Mouse (Mus musculus) limb, embryonic 10.5 days (tissue): ENCODE measurements around the gene Masp1. TPM values are rescaled to one million over a fixed set of nuclear protein-coding genes. Genes with fewer than 3 reads are reported as not detected.

Source experiments
- DNase-seq: peaks from one replicate; pipeline ENCODE4 v3.0.0-alpha.2; 2017; ENCODE audit warnings: low spot score
- H3K27ac ChIP-seq: fragments of 300-500 bp; sonication (generic); 2 replicates; pipeline ENCODE4 v1.5.1; 2016; ENCODE audit warnings: mild to moderate bottlenecking
- H3K27me3 ChIP-seq: fragments of 300-500 bp; sonication (generic); 2 replicates; pipeline ENCODE4 v1.6.1; 2016; ENCODE audit warnings: low read depth, mild to moderate bottlenecking; ENCODE audit not compliant: poor library complexity, severe bottlenecking
- H3K36me3 ChIP-seq: fragments of 300-500 bp; sonication (generic); 2 replicates; pipeline ENCODE4 v1.6.1; 2016; ENCODE audit warnings: mild to moderate bottlenecking, moderate library complexity
- H3K4me1 ChIP-seq: fragments of 300-500 bp; sonication (generic); 2 replicates; pipeline ENCODE4 v1.6.1; 2016
- H3K4me3 ChIP-seq: fragments of 300-500 bp; sonication (generic); 2 replicates; pipeline ENCODE4 v1.5.1; 2016; ENCODE audit warnings: mild to moderate bottlenecking, moderate library complexity
- H3K9me3 ChIP-seq: fragments of 300-500 bp; sonication (generic); replicated peaks from 2 replicates; pipeline ENCODE4 v1.6.1; 2016; ENCODE audit warnings: mild to moderate bottlenecking
- WGBS: fragments of 180-500 bp; shearing (Covaris S2); methylation state at CpG from one replicate; pipeline ENCODE4 v1.1.7; 2016; 5-methylcytosine and 5-hydroxymethylcytosine counted together
- polyA plus RNA-seq: library from polyadenylated mRNA; unstranded; fragments of >200 nt; fragmentation: Nextera tagmentation; extraction: Ambion mirVana; gene quantifications from 2 replicates; pipeline ENCODE4 v1.2.1, GENCODE M21; 2016

The Masp1 gene
- polyA plus RNA-seq, 1 experiment from 2014 or later: 3.7 TPM

DNA sequence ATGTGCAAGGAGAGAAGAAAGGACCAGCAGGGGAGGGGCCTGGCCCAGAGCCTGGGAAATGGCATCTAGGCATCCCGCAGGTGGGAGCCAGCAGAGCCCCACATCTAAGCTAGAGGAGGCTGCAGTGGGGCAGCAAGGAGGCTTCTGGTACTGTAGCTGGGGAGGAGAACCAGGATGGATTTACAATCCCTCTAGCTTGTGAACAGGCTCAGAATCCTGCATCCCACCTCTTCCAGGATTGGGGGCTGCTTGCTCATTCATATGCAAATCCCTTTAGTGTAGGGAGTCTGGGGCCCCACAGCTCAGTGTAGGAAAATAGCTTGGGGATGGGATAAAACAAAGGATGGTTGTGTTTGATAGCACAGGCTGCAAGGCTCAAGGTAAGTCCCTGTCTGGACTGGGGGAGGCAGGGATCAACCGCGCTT, 16.3 kb downstream of the Masp1 start:
- Histone ChIP-seq H3K4me3 (no peak overlapping the region), H3K9me3 (no peaks in the 10 kb centered on the region), H3K27me3 (0 out of 2 replicates have a peak, but pooled peaks cover 5% of the 10 kb centered on the region), H3K4me1 (peaks cover 10% of the 10 kb centered on the region), H3K36me3 (no peaks in the 10 kb centered on the region), H3K27ac (no peak overlapping the region)
- no peak for DNase-seq
- 49% methylated on average over 3 of the region's 3 CpGs for WGBS

DNA sequence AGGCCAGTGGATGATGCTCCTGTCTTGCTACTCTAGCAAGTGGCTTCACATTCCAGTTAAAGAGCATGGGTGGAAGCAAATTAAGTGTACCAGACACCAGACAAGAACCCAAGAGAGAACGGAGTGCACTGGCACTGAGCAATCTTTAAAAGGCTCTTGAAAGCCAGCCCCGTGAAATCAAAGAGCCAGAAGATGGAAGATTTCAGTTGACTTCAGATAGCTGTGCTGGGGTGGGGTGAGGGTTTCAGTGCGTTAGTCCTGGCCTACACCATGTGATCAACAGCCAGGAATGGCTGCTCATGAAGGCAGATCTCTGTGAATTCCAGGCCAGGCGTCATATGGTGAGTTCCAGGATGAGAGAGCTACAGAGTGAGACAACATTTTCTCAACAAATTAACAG, 17.3 kb downstream of the Masp1 start:
- no peak for DNase-seq
- Histone ChIP-seq H3K27me3 (0 out of 2 replicates have a peak, but pooled peaks cover 5% of the 10 kb centered on the region), H3K4me1 (peaks cover 10% of the 10 kb centered on the region), H3K36me3 (no peaks in the 10 kb centered on the region), H3K9me3 (no peaks in the 10 kb centered on the region), H3K27ac (no peak overlapping the region), H3K4me3 (no peak overlapping the region)
- WGBS: 66% methylated on average over 4 of the region's 4 CpGs

DNA sequence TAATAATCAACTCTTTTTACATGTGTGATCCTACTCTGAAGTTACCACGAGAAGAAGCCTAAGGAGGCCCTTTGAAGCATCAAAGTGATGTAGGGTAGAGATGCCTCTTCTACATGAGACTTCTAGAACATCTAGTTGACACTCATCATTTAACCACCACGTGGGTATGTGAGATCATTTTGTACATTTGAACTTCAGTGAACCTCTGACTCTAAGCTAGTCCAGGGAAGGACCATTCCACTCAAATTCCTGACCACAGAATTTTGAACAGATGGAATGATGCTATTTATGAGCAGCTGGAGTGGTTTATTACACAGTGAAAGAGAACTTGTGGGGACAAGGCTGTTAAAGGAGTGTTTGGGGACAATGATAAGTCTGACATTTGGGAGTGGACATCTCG, 18.1 kb downstream of the Masp1 start:
- H3K27me3 ChIP-seq: 0 out of 2 replicates have a peak, but pooled peaks cover 5% of the 10 kb centered on the region
- DNase-seq: no peak
- H3K36me3 ChIP-seq: no peaks in the 10 kb centered on the region
- H3K4me1 ChIP-seq: peaks cover 10% of the 10 kb centered on the region
- no peak overlapping the region for H3K27ac ChIP-seq
- H3K4me3 ChIP-seq: no peak overlapping the region
- no peaks in the 10 kb centered on the region for H3K9me3 ChIP-seq
- 76% methylated on average over 3 of the region's 3 CpGs for whole genome bisulfite sequencing

DNA sequence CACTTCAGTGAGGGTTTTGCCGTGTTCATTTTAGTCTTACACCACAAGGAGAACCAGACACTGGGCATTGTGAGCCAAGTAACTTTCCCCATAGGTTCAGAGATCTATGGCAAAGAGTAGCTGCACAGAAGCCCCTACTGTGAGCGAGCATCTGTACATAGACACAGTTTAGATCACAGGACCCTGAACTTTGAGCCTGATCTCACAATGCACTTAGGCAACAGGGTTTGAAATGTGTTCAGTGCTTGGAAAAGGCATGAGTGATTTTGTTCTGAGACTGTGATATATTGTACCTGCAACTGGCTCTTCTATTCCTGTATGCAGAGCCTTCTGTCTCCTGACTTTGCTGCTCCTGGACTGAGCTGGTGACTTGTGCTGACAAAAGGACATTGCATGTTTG, 19.3 kb downstream of the Masp1 start:
- no peak overlapping the region for H3K27ac ChIP-seq
- DNase-seq: no peak
- no peaks in the 10 kb centered on the region for H3K9me3 ChIP-seq
- H3K4me3 ChIP-seq: no peak overlapping the region
- H3K27me3 ChIP-seq: 0 out of 2 replicates have a peak, but pooled peaks cover 5% of the 10 kb centered on the region
- H3K4me1 ChIP-seq: peaks cover 13% of the 10 kb centered on the region
- 91% methylated on average over 2 of the region's 2 CpGs for WGBS
- H3K36me3 ChIP-seq: no peaks in the 10 kb centered on the region

DNA sequence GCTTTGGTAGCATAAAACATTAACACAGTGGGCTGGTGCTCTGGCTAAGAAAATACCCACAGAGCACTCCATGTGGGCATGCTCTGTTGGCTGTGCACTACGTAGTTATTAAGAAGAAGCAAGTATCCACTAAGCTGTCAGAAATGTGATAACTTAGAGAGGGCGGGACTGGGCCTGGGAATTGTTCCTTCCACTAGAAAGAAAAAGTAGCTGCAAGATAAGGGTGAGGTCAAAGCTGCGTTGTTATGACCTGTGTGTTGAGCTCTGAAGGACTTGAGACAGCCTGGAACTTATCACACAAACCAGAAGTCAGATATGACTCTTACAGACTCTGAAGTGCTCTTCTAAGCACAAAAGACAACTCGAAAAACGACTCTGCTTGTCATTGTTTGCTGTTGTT, 20.1 kb downstream of the Masp1 start:
- H3K27ac ChIP-seq: no peak overlapping the region
- WGBS: 85% methylated on average over 5 of the region's 5 CpGs
- 0 out of 2 replicates have a peak, but pooled peaks cover 5% of the 10 kb centered on the region for H3K27me3 ChIP-seq
- no peak overlapping the region for H3K4me3 ChIP-seq
- no peak for DNase-seq
- H3K9me3 ChIP-seq: no peaks in the 10 kb centered on the region
- H3K36me3 ChIP-seq: no peaks in the 10 kb centered on the region
- peaks cover 6% of the 10 kb centered on the region; the same call in 1 of the 2 replicates for H3K4me1 ChIP-seq

DNA sequence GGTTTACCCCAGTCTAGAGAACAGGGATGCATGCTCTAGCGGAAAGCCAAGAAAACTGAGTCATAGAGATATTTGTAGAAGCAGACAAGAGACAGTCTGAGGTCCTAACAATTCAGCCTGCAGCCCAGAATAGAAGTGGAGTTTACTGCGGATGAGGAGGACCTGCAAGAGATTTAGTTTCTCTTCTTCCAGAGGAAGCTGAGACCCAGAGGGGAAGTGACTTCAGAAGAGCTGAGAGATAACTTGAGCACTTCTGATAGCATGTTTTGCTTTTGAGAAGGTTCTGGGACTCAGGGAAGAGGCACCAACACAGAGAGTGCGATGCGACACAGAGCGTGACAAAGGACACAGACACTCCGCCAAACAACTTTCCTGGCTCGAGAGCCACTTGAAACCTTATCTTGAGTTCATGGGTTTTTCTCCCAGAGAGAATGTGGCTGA, 21.9 kb downstream of the Masp1 start:
- H3K27ac ChIP-seq: no peak overlapping the region
- DNase-seq: no peak
- 84% methylated on average over 7 of the region's 7 CpGs for WGBS
- H3K4me3 ChIP-seq: no peak overlapping the region
- H3K27me3 ChIP-seq: no peaks in the 10 kb centered on the region
- H3K9me3 ChIP-seq: no peaks in the 10 kb centered on the region
- no peaks in the 10 kb centered on the region for H3K36me3 ChIP-seq
- peaks cover 6% of the 10 kb centered on the region; the same call in 1 of the 2 replicates for H3K4me1 ChIP-seq

DNA sequence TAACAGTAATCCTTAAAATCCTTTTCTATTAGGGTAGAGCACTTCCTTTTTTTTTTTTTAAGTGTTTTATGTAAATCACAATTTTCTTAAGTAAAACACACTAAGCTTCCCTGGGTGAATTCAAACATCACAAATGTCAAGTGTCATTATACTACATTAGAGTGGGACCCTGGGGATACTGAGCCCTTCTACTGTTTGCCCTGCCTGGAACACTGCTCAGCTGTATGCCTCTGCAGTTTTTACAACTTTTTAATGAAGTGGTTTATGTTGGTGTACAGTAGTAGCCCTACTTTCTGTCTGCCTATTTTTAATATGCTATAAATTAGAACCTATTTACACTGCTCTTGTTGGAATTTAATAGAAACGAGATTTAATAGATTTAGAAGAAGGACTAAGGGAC, 22.7 kb downstream of the Masp1 start:
- Histone ChIP-seq H3K27ac (no peak overlapping the region), H3K4me3 (no peak overlapping the region), H3K4me1 (peaks cover 6% of the 10 kb centered on the region; the same call in 1 of the 2 replicates), H3K27me3 (no peaks in the 10 kb centered on the region), H3K36me3 (no peaks in the 10 kb centered on the region), H3K9me3 (no peaks in the 10 kb centered on the region)
- 78% methylated on average over 1 of the region's 1 CpGs for WGBS
- no peak for DNase-seq

DNA sequence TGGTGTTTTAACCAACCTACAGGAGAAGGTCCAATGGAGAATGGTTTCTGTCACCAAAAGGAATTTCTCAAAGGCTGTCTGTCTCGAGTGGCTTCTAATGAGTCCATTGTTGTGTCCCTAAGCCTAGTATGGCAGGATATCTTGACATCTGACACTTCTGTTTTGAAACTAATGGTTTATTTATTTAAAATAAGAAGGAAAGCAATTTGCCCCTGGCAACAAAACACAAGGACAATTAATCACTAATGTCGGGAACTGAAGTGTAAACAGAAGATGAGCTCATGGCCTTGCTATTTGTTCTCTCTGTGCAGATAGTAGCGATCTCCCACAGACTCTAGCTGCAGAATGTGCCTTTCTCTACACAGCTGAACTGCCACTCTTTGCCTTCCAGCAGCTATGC, 23.2 kb downstream of the Masp1 start:
- no peak overlapping the region for H3K27ac ChIP-seq
- H3K4me3 ChIP-seq: no peak overlapping the region
- no peak for DNase-seq
- H3K4me1 ChIP-seq: peaks cover 9% of the 10 kb centered on the region; the same call in 1 of the 2 replicates
- H3K9me3 ChIP-seq: no peaks in the 10 kb centered on the region
- 14% methylated on average over 3 of the region's 3 CpGs for WGBS
- H3K27me3 ChIP-seq: no peaks in the 10 kb centered on the region
- H3K36me3 ChIP-seq: no peaks in the 10 kb centered on the region

DNA sequence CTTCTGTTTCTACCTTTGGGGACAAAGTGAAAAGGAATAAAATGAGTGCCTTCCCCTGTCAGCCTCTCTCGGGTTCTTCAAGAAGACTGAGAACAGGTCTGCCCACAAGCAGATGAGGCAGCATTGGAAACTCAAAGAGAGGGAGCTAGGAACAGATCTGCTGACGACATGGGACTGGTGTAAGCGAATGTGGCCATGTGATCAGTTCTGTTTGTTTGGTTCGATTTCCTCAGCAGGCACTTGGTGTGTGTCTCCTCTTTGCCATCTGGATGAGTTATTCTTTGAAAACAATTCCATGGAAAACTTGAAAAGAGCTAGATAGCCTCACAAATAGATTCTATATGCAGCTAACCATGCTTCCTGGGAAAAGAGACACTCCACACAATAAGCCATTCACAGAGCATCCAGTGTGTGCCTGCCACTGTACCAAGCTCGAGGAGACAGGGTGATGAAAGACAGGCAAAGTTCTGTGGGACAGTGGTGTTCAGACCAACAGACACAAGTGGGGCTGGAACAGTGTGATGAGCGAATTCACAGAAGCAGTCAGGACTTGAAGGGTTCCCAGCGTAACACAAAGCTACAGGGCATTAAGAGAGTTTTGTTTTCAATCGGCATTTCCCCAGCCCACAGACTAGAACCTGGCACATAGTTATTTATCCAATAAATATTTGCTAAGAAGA, 24.2 kb downstream of the Masp1 start:
- no peak overlapping the region for H3K4me3 ChIP-seq
- no peaks in the 10 kb centered on the region for H3K9me3 ChIP-seq
- WGBS: 74% methylated on average over 8 of the region's 8 CpGs
- no peaks in the 10 kb centered on the region for H3K36me3 ChIP-seq
- DNase-seq: no peak
- H3K27me3 ChIP-seq: no peaks in the 10 kb centered on the region
- H3K27ac ChIP-seq: no peak overlapping the region
- peaks cover 9% of the 10 kb centered on the region; the same call in 1 of the 2 replicates for H3K4me1 ChIP-seq

DNA sequence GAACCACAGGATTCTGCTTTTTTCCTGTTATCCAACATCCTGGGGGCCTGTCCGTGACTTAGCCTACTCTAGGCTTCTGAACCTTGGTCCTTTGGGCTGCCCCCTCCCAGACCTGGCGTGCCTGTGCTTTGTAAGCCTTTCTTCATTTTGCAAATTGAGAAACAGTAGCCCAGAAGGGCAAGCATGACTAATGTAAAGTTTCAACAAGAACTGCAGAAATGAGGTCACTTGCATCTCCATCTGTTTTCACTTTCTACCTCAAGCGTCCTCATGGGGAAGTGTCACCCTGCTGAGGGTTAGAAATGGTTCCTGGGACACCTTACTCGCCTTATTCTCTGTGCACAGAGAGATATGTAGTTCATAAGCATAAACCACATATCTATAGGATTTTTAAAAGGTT, 27.8 kb downstream of the Masp1 start:
- Histone ChIP-seq H3K9me3 (no peaks in the 10 kb centered on the region), H3K4me1 (peaks cover 9% of the 10 kb centered on the region; the same call in 1 of the 2 replicates), H3K27me3 (no peaks in the 10 kb centered on the region), H3K36me3 (no peaks in the 10 kb centered on the region), H3K27ac (no peak overlapping the region), H3K4me3 (no peak overlapping the region)
- 75% methylated on average over 4 of the region's 4 CpGs for WGBS
- DNase-seq: no peak

DNA sequence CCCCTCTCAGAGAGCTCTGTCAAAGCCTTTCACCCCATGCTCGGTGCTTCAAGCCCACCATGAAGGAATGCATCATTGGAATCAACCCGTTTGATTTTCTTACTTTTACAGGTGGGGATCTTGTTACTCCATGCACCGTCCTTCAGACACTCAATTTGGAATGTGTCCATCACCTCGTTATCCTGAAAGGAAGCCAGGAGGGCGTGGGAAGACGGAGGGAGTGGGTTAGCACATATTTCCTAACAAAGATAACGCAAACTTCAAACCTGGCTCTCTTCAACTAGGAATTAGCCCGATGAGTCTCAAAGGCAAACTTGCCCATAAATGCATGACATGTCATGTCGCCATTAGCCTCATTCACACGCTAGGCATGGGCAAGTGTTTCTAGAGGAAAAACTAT, 37.3 kb downstream of the Masp1 start:
- H3K27me3 ChIP-seq: no peaks in the 10 kb centered on the region
- DNase-seq: no peak
- peaks cover 8% of the 10 kb centered on the region for H3K4me1 ChIP-seq
- H3K27ac ChIP-seq: no peak overlapping the region
- H3K36me3 ChIP-seq: no peaks in the 10 kb centered on the region
- H3K9me3 ChIP-seq: no peaks in the 10 kb centered on the region
- no peak overlapping the region for H3K4me3 ChIP-seq
- 86% methylated on average over 10 of the region's 10 CpGs for WGBS

DNA sequence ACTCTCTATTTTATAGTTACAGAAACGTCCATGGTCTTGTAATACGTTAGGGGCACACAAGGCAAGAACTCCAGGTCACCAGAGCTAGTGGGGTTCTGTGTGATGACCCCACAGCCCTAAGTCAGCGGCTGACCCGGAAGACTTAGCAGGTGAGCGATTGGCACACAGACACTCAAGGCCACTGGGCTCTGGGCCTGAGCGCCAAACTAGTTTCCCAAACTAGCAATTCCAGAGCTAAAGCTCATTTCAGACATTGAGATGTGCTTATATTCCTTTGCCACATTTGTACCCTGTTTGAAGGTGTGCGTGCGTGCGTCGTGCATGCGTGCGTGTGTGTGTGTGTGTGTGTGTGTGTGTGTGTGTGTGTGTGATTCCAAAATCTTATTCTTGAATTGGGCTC, 37.8 kb downstream of the Masp1 start:
- Histone ChIP-seq H3K9me3 (no peaks in the 10 kb centered on the region), H3K4me1 (peaks cover 8% of the 10 kb centered on the region), H3K27me3 (no peaks in the 10 kb centered on the region), H3K36me3 (no peaks in the 10 kb centered on the region), H3K27ac (no peak overlapping the region), H3K4me3 (no peak overlapping the region)
- 95% methylated on average over 12 of the region's 12 CpGs for WGBS
- no peak for DNase-seq

DNA sequence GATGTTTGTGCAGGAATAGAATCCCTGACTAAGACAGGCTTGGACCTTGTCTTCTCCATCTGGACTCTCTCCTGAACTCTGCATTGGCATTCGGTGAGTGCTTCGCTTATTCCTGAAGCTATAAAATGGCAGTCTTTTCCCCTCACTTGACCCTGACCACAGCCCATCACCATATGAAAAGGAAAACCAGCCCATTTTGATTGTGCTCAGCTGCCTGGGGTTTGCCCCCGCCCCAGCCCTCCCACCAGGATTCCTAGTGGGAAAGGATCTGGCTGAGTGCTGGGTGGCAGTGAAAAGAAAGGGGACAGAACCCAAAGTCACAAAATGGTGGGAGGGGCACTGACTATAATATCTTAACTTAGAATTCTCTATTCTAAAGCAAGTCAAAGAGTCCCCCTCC, 38.4 kb downstream of the Masp1 start:
- H3K9me3 ChIP-seq: no peaks in the 10 kb centered on the region
- no peaks in the 10 kb centered on the region for H3K36me3 ChIP-seq
- H3K4me3 ChIP-seq: no peak overlapping the region
- DNase-seq: no peak
- H3K27ac ChIP-seq: no peak overlapping the region
- 85% methylated on average over 3 of the region's 3 CpGs for WGBS
- peaks cover 8% of the 10 kb centered on the region for H3K4me1 ChIP-seq
- no peaks in the 10 kb centered on the region for H3K27me3 ChIP-seq
